Mouse (Mus musculus) right cerebral cortex, postnatal 10 days (tissue): Measurements from ENCODE around the gene Evx2.

Experiments used
- DNase-seq, 2 experiments: peaks; one replicate each; pipeline ENCODE4 v3.0.0; 2021; ENCODE audit warnings: low spot score in 2 of 2

Evx2 gene

DNA sequence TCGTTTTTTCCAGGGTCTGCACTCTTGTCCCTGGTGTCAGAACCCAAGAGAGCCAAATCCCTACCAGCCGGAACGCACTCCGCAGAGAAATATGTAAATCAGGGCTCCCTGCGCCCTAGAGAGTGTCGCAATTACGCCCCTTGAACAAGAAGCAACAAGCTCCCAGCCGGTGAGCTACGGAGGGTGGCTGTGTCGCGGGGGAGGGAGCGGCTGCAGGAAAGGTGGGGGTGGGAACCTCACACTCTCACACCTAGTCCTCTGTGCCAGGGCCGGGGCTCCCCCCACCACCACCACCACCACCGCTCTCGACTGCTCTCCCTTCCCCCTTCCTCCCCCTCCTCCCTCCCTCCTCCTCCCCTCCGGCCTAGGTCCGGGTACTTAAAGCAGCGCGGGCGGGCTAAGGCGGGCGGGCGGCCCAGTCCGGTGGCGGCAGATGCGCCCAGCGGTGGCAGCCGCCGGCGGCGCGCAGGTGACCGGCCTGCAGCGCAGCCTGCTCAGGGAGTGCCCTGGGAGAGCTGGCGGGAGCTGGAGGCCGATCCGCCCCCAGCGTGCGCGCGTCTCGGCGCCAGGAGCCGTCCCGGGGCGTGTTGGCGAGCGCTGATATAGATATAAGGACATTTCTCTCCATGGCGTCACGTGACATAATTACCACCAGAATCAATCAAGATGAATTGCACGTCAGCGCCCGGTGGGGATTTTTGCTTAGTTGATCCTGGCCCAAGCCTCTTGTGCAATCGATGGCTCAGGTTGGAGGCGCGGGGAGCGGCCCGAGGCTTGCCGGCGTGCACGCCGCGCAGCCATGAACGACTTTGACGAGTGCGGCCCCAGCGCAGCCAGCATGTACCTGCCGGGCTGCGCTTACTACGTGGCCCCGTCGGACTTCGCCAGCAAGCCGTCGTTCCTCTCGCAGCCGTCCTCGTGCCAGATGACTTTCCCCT lies 22.5 kb upstream of the Evx2 start:
- peak in 1 of 2 experiments; percentile 24 for DNase-seq

DNA sequence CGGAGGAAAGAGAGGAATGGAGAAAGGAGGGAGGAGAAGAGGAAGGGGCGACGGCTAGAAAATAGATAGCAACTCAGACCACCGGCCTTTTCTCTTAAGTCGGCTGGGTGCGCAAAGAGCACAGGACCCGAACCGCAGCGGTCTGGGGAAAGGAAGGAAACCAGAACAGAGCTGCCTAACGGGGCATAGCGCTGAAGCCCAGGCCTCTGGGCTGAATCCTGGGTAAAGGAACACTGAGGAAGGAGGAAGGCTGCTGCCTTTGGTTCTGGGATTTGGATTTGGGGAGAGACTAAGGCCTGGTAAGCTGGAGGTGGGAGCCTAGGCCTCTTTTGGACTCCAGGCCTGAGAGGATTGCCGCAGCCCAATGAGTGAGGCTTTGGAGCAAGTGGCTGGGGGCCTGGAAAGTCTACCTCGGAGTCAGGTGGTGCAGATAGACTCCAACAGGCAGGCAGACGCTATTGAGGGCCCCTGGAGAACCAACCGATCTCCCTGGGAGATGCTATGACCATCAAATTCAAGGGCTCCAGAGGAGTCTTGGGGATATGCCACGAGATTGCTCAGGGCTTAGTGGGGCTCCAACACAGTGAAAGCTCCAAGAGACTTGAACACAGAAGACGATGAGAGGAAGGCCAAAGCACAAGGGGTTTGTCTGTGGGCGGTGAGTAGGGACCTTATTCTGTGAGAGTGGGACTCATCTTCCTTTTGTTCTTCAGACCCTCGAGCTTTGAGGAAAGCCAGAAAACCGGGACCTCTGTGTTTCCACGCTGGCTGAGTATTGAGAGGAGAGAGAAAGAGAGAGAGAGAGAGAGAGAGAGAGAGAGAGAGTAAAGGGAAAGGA lies 21.4 kb upstream of the Evx2 start:
- no peak for DNase-seq

DNA sequence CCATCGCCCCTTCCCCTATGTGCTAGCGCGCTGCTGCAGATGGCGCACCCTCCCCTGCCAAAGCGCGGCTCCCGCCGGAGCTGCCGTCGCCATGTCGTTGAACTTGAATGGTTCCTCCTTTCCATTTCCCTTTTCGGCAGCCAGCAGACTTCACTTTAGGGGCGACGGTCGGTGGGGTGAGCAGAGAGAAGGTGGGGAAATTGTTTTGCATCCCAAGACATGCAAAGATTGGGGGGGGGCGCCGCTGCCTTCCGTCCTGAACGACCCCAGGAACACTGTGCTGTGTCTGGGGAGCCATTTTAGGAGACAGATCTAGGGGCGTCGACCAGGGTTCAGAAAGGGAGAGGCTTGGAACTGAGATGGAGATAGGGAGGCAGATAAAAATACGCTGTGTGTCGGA lies 20.6 kb upstream of the Evx2 start:
- DNase-seq = no peak

DNA sequence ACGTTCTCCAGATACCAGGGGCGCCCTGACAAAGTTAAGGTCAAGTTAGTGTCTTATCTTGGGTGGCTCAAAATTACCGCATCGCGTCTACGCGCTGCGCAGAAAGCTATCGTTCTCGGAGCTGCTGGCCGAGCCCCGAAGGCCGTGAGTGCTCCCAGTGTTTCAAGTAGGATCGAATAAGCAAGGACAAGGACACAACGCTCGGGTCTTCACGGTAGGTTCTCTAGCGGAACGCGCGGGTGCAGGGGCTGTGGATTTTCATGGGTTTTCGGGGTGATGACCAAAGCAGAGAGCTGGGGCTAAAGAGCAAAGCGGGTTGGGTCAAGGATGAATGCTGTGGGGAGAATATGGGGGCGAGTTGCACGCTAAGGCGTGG lies 20.2 kb upstream of the Evx2 start:
- DNase-seq = no peak

DNA sequence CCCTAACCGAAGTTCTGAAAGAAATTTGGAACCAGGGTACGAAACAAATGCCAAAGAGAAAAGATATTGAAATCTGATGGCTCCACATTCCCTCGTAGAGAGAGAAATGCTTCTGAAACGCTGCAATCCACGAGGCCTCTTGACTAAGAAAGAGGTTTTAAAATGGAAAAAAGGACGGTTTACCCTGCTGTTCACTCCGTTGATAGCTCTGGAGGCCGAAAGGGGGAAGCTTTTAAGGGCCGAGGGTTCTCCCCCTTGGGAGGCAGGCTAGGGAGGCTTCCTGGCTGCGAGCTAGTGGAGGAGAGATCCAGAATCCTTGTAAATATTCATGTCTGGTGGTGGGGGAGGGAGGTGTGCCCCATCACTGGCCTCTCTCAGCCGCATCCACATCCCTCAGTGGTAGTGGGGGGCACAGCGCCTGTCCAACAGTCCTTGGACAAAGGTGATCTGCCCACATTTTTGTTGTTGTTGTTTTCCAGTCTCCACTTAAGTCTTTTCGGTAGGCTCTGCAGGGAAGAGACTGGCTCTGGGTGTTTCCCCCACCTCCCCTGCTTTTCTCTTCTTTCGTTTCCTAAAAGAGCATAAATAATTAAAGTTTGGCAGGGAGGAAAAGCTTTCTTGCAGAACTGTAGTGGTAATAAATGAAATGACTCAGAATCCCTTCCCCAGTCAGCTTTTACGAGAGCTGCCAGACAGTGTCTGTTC lies 19.7 kb upstream of the Evx2 start, which contains the start of gene Hoxd11:
Gene Hoxd11, plus strand, starts transcription at position 667 of the 705 bp plus-strand sequence.
- no peak for DNase-seq

DNA sequence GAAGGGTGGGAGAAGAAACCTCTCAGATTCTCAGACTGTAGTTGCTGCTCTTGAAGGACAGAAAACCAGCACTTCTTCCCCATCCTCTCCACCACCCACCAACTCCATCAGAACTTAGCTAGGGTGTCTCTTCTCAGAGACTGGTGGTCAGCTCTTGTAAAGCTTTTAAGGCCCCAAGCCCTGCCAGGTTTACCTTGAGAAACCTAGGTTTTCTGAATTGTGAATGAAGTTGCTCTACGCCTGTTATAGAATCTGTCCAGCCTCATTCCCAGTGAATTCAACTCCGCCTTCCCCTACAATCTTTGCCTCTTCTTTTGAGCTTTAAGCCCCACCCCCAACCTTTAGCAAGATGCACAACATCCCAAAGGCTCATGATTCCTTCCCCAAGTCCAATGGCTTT lies 17.7 kb upstream of the Evx2 start:
- DNase-seq = no peak

DNA sequence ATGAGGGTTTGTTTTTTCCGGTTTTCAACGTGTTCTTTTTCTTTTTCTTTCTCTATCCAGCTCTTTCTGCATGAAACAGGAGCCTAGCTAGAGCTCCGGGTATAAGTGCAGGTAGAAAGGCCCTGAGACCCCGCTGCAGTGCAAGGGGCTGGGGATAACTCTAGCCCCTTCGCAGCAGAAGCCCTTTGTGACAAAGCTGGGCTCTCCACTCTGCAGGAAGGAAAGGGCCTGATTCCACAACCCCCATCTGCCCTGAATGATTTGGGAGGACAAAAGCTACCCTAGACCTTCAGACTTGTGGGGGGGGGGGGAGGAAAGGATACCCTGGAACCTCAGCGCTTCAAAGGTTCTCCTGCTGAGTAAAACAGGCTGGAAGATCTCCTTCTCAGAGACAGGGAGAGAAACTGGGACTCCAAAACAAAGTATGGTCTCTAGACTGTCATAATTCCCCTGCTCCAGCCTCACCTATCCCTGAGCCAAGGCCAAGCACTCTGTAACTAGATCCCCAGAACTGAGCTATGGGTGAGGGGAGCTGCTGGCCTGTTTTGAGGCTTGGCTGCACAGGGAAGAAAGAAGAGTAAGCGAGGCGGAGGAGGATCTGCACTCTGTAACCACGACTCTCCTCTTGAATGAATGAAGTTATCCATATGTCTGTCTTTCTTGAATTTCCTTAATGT lies 17.2 kb upstream of the Evx2 start:
- DNase-seq = no peak

DNA sequence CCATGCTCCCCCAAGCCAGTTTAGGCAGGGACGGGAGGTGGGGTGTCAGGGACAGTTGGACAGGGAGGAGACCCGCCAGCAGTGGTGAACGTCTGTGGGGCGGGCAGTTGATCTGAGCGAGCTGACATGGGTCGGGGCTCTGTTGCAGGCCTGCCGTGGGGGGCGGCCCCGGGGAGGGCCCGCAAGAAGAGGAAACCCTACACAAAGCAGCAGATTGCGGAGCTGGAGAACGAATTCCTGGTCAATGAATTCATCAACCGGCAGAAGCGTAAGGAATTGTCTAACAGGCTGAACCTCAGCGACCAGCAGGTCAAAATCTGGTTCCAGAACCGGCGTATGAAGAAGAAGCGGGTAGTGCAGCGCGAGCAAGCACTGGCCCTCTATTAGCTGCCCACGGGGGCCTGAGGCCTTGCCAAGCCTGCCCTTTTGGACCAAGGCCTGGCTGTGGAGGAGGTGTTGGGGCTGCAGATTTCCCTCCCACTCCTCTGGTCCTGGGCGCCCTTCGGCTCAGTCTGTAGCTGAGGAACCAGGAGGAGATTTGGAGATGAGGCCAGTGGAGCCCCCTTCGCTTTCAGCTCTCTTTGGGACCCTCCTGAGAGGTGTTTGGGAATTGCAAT lies 16.4 kb upstream of the Evx2 start:
- no peak for DNase-seq

DNA sequence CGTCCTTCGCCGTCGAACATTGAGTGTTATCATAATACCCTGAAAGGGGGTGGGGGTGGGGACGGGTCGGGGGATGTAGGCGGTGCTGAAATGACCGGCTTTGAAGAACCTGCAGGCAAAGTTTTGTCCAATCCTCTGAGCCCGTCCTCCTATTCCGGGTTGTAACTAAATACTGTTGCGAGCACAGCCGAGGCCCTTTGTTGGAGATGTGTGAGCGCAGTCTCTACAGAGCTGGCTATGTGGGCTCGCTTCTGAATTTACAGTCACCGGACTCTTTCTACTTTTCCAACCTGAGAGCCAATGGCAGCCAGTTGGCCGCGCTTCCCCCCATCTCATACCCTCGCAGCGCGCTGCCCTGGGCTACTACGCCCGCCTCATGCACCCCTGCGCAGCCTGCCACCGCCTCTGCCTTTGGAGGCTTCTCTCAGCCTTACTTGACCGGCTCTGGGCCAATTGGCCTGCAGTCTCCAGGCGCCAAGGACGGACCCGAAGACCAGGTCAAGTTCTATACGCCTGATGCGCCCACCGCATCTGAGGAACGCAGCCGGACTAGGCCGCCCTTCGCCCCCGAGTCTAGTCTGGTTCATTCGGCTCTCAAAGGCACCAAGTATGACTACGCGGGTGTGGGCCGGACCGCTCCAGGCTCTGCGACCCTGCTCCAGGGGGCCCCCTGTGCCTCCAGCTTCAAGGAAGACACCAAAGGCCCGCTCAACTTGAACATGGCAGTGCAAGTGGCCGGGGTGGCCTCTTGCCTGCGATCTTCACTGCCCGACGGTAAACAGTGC lies 15.7 kb upstream of the Evx2 start, which contains the start of gene Hoxd12:
Gene Hoxd12, plus strand, starts transcription at position 133 of the 785 bp plus-strand sequence.
- DNase-seq = no peak

DNA sequence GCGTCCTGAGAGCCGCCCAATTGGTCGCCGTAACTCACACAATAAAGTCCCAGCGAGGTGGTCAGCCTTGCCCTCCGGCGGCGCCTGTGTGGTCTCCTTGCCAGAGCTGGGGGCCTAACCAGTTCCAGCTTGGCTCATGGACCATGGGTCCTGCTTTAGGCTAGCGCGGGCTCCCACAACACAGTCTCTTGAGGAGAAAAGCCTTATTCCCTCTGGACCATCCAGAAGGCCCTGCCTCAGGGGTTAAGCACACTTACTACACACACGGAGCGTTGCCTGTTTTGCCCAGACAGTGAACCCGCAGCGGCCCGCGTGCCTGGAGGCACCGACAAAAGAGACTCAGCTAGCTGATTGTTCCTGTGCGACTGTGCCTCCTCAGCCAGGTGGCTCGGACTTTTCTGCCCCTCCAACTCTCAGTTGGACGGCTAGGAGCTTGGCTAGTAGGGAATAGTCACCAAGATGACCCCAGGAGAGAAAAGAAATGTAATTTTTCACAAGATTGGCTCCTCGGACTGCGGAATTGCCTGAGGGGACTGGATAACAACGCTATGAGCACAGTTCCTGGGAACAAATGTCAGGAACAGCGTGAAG lies 14.6 kb upstream of the Evx2 start:
- DNase-seq = no peak

DNA sequence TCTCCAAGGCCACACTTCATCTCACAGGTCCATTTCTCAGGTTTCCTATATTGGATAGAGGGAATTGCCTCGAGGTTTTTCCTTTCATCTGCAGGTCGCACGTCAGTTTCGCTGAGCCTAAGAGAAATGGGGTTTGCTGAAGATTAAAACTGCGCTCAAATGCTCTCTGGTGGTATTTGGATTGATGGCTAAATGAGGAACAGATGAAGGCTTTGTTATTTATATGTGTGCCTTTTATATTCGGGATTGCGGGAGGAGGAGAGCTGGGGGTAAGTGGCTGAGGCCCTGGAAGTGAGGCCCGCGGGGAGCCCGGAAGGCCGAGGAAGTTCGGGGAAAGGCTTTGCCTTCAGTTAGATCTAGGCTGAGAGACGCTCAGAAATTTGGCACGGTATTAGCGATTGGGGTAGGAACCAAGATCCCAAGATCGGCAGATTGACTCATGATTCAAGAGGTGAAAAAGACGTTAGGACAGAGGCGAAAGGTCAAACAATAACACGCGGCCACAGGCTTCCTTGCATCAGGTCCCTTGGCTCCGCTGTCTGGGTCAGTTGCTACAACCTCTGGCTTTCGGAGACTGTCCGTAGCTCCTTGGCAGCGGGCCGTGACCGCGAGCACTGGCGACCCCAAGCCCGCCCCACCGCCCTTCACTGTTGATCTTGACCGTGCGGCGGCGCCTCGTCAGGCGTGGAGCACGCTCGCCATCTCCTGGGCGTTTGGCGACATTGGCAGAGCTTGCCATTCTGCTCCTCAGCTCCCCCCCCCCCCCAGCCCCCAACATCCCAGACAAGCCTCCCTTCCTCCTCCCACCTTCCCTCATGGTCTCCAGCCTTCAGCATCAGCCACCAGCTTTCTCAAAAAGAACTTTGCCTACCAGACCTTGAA lies 13.4 kb upstream of the Evx2 start:
- DNase-seq = no peak

DNA sequence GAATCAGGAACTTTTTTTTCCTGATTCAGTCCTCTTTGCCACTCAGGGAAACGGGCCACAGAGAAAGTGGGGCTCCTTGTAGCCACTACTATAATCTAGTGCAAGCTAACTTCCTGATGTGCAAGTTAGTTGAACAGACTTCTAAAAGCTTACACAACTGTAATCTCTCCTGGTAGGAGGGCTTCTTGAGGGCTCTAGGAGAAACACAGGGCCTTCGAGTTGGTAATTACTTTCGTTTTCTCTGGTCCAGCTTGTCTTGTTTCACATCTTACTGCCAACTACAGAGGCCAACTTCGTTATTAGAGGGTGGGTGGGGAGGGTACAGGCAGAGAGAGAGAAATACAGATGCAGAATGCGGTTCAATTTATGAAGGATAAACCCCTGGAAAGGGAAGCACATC lies 12.5 kb upstream of the Evx2 start:
- DNase-seq = no peak

DNA sequence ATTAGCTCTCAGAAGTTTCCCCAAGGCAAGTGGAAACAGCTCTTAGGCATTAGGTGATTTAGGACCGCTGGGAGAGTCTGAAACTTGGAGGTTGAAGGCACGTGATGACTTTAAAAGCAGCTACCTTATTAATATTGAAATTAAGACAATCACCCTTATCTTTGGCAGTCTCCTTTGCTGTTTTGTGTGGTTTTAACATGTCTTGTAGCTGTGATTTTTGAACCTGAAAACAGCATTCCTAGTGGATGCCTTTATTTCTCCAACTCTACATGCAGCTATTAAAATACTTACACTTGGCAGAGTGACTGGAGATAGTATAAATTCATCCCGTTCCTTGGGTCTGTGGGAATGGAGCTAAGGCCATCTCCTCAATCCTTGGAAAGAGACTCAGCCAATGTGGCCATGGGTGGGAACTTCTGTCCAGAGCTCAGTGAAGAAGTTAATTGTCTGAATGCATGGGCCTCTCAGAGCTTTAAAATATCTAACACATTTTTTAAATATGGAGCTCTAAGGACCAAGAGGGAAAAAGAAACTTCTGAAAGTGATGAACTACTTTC lies 11.4 kb upstream of the Evx2 start:
- no peak for DNase-seq

DNA sequence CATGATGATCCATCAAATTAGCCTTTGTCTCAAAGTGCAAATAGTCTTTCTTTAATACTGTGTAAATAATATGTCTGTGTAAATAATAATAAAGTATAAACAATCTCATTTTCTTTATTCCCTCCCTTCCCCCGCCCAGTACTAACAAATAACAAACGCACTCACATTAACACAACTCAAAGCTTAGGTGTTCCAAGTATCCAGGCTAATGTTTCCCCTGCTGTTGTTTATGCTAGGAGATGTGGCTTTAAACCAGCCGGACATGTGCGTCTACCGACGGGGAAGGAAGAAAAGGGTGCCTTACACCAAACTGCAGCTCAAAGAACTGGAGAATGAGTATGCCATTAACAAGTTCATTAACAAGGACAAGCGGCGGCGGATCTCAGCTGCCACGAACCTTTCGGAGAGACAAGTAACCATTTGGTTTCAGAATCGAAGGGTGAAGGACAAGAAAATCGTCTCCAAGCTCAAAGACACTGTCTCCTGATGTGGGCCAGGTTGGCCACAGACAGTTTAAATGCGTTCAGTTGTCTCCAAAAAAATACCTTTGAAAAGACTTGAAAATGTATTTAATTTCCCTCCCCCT lies 10.4 kb upstream of the Evx2 start:
- DNase-seq = no peak

DNA sequence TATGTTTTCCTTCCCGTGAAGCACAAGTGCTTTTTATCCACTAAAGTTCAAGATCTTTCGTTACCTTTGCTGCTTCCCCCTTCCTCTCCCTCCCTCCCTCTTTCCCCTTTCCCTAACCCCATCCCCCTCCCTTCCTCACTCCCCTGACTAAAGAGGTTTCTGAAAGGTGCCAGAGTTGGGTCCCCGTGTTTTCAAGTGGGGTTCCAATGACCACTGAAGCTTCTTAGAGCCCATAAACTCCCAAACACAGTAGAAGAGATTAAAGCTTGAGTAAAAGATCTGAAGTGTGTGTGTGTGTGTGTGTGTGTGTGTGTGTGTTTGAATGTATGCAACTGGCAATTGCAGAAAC lies 9.8 kb upstream of the Evx2 start:
- no peak for DNase-seq

DNA sequence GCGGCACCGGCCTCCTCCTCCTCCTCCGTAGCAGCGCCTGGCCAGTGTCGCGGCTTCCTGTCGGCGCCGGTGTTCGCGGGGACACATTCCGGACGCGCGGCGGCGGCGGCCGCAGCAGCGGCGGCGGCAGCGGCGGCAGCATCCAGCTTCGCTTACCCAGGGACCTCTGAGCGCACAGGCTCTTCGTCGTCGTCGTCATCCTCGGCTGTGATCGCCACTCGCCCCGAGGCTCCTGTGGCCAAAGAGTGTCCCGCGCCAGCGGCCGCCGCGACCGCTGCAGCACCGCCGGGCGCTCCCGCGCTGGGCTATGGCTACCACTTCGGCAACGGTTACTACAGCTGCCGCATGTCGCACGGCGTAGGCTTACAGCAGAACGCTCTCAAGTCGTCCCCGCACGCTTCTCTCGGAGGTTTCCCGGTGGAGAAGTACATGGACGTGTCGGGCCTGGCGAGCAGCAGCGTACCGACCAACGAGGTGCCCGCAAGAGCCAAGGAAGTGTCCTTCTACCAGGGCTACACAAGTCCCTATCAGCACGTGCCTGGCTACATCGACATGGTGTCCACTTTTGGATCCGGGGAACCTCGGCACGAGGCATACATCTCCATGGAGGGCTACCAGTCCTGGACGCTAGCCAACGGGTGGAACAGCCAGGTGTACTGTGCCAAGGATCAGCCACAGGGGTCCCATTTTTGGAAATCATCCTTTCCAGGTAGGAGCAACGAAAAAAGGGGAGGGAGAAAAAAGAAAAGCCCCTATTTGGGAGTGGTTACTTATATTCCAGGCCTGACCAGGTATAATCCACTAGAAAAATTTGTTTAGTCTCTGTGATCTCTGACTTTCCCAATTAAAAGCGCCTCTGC lies 9.2 kb upstream of the Evx2 start:
- DNase-seq = peak in 1 of 2 experiments; percentile 30

DNA sequence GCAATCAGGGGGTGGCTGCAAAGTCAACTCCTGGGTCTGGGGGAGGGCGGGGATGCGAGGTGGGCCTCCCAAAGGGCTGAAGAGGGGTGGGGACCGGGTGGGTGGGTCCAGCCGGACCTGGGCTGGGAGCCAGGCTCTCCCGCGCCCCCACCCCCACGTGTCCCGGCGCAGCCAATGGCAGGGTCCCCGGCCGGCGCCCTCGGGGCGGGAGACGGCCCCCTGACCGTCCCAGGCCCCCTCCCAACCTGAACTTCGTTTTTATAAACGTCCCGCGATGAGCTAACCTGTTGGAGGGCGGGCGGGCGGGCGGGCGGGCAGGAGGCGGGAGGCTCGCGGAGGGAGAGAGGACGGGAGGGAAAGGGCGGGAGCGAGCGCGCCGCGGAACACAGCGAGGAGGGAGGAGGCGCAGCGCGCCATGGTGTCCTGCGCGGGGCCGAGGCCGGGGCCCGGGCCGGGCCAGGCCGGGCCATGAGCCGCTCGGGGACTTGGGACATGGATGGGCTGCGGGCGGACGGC lies 8.5 kb upstream of the Evx2 start, which contains the start of gene Hoxd13:
Gene Hoxd13, plus strand, starts transcription at position 469 of the 516 bp plus-strand sequence.
- no peak for DNase-seq
